Mouse (Mus musculus): ENCODE results near the gene Itgb3. TPM values are rescaled to one million over a fixed set of nuclear protein-coding genes. Genes with fewer than 3 reads are reported as not detected.

Itgb3 gene
- polyA plus RNA-seq, 3 experiments from 2014 or later: 6.4 to 17.5 (median 11.8) TPM

DNA sequence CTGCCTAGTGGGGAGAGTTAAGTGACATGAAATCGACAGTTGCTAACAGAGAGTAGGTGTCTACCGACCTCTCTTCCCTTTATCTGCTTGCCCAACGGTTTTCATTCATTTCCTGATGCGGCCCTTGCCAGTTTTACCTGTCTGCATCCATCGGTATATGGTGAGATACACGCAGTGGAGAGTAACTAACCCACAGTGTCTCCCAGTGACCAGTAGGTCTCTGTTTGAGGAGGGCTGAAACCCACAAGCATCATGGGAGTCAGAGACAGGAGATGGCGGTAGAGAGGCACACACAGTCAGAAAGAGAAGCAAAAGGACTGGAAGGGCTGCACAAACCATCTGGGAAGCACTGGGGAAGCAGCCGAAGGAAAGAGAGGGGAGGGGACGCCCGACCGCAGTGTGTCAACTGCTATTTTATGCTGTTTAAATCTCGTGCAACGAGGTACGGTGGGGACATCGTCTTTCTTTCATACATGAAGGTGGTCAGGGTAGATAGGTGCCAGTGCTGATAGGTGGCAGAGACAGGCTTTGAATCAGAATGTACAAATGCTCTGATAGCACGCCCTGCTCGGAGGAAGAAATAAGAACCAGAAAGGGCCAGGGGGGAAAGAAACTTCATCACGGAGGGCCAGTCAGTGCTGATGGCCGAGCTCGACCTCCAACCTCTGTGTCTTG lies 53.9 kb downstream of the Itgb3 start:
- peak; percentile 20 for ATAC-seq

GRCm38 (mm10) chr11:104662573-104662972 lies 54.8 kb downstream of the Itgb3 start:
- no peak for ATAC-seq

DNA sequence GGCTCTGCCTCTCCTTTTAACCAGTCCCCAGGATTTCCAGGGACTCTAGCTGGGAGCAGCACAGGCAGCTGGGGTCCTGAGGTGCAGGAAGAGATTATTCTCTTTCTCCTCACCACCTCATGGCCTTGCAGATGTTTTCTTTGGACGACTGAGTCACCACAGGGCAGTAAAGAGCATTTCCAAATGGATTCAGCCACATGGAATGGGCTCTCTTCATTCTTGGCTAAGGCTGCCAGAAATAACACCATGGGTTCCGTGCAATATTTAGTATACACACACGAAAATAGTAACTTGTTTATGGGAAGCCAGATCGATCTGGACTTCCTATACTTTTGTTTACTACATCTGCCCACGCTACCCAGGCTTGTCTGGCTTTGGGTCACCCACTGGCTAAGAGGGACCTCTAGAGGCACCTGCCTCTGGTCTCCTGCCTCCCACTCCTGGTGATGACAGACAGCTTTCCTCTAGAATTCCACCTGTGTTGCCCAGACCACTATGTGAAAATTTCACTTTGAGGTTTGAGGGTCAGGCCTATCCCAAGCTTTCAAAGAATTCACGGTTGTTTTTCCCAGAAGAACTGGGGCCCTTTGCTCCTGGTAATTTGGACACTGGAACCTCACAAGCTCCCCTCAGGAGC lies 55.6 kb downstream of the Itgb3 start:
- ATAC-seq: no peak

DNA sequence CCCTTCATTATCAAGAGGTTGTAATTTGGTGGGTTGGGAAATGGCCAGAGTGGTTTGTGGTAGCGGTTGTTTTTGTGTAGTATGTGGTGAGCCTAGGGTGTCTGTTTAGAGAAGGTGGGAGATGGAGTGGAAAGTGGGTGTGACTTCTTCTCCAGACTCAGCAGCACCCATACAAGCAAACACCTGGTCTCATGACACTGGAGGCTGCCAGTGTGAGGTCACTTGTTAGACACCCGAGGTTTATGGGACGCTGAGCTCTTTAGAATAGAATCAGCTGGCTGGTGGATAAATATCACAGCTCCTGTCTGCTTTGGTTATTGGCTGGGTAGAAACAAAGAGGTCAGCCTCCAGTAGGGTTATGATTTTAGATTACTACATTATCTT lies 56.1 kb downstream of the Itgb3 start:
- ATAC-seq: no peak

DNA sequence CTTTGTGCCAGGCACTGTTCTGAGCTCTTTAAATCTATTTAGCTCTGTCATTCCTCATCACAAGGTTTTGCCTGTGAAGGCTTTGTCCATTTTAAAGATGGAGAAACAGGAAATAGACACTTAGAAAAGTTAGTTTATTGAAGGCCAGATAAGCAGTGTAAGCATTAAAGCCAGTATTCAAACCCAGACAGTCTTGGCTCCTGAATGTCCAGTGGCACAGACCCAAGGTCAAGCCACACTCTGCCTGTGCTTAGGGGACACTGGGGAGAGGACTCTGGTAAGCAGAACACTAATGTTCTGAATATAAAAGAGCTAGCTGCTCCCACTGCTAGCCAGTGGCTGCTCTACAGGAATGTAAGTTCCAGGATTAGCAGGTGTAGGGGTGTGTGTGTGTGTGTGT lies 56.6 kb downstream of the Itgb3 start:
- no peak for ATAC-seq

- ATAC-seq: peak; percentile 95
Observed at GRCm38 (mm10) chr11:104667399-104667798, 59.6 kb downstream of the Itgb3 start.

DNA sequence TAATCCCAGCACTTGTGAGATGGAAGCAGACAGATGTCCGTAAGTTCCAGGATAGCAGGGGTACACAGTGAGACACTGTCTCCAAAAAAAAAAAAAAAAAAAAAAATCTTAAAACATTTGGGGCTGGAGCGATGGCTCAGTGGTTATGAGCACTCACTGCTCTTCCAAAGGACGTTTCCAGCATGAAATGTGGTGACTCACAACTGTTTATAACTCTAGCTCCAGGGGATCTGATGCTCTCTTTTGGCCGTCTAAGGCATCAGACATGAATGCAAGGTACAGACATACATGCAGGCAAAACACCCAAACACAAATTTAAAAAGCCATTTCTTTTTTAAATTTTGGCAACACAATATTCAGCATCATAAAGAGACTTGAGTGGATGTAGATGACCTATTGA lies 65.6 kb downstream of the Itgb3 start:
- ATAC-seq: no peak

- no peak for ATAC-seq
Observed at GRCm38 (mm10) chr11:104674768-104675167, 67.0 kb downstream of the Itgb3 start.

DNA sequence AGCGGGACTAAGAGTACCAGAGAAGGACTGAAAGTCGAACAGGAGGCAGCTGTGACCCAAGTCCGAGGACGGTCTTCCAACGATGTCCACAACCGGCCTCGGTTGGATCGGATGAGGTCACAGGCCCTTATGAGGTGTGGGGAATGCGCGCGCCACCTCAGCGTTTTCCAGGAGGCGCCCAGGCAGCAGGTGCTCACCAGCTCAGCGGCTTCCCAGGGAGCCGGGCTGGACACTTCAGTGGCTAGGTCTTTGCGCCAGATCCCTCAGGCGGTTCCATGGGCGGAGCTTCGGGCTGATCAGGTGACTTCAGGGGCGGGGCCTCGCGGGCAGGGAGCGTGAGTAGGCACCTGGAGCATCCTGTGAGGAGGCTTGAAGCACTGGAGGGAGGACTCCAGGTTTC lies 77.7 kb downstream of the Itgb3 start, which contains the start of gene Gm11639:
Gene Gm11639, plus strand, starts transcription at position 160 of the 400 bp plus-strand sequence.
- ATAC-seq: no peak

DNA sequence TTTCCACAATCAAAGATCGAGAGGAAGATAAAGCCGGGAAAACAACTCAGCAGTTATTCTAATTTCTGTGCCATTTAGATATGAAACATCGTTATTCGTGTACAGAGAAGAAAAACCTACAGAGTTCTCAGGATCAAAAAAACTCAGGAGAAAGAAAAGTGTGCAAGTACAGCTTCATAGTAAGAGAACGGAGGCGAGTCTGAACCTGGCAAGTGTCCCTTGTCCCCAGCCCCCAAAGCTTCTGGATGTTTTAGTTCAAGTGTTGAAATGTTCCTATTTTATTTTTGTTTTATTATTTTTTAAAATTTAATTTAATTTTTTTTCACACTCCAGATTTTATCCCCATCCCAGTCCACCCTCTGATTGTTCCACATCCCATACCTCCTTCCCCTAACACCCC lies 85.4 kb downstream of the Itgb3 start:
- ATAC-seq: no peak

- no peak for ATAC-seq
Observed at GRCm38 (mm10) chr11:104704097-104704496, 96.3 kb downstream of the Itgb3 start.

- no peak for ATAC-seq
Observed at GRCm38 (mm10) chr11:104707084-104707483, 99.3 kb downstream of the Itgb3 start.

Other genes with a start within 250 kb of the Itgb3 start
- gene Kansl1, start 139.1 kb upstream of the Itgb3 start, polyA plus RNA-seq (2017; shearing (Covaris generic)): 10 to 100 TPM; 41.7 to 50.0 (median 44.5) TPM
- gene Cdc27, start 57.4 kb upstream of the Itgb3 start, polyA plus RNA-seq (2017; shearing (Covaris generic)): 10 to 100 TPM; 17.1 to 26.3 (median 17.5) TPM
- gene Myl4, start 57.3 kb upstream of the Itgb3 start, polyA plus RNA-seq (2017; shearing (Covaris generic)): 10 to 100 TPM in 1 of 3 experiments, 1 to 10 TPM in 2; 5.9 to 17.7 (median 6.4) TPM
- gene Gm11639, start 77.7 kb downstream of the Itgb3 start, polyA plus RNA-seq (2017; shearing (Covaris generic)): under 1 TPM in 2 of 3 experiments, not detected in 1; 0.03 to 0.09 TPM

Data from inflammation-experienced regulatory T-cells, adult 6 months (primary cell).